Mouse (Mus musculus) thymus, adult 2 months (tissue): Measurements from ENCODE around the gene Pik3c2a.

Experiments used
- CTCF ChIP-seq: fragments of 200-500 bp; IDR thresholded peaks from 2 replicates; pipeline ENCODE4 v1.5.1; 2012; ENCODE audit warnings: mild to moderate bottlenecking, control low read depth, low read length, moderate library complexity, borderline replicate concordance; ENCODE audit not compliant: control insufficient read depth, poor library complexity, insufficient read depth; ENCODE audit errors: extremely low read depth
- POLR2A ChIP-seq: fragments of 200-500 bp; IDR thresholded peaks from 2 replicates; pipeline ENCODE4 v1.6.1; 2012; ENCODE audit warnings: mild to moderate bottlenecking, low read length, control low read depth, moderate library complexity; ENCODE audit not compliant: control insufficient read depth, poor library complexity, insufficient read depth; ENCODE audit errors: extremely low read depth

GRCm38 (mm10) chr7:116483106-116483505 is 39.9 kb upstream of the Pik3c2a start:
- TF ChIP-seq CTCF = no peak
- TF ChIP-seq POLR2A = no peak
